Mouse (Mus musculus): ENCODE measurements around the gene Hesx1. TPM values are rescaled to one million over a fixed set of nuclear protein-coding genes. Genes with fewer than 3 reads are reported as not detected.
A peak's percentile ranks its signal among the peaks of the same experiment; 100 is the strongest.

Gene Hesx1
- polyA plus RNA-seq, 1 experiment: not detected

DNA sequence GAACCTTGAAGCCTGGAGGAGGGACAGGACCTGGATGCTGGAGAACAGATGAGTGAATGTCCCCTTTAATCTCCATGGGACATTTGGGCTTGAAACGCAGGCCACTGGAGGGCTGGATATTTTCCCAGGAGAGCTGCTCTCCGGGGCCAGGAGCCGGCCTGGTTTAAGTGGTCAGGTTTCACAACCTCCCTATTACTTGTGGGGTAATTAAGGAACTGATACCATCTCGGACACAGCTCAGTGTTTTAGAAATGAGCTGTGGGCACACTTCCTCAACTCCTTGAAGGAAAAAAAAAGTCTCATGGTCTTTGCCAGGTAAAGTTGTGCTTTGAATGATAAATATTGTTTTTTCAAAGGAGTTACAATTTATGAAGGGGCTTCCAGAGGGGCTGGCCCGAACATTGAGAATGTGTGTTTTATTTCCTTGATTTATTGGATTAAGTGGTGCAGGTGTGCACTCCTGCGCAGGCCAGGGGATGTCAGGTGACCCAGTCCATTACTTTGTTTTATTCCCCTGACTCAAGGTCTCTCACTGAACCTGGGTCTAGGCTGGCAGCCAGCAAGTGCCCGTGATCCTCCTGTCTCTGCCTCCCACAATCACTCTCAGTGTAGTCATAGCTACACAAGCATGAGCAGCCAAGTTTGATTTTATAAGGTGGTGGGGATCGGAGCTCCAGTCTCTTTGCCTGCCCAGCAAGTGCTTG is 48.2 kb downstream of the Hesx1 start:
- no peaks in the 10 kb centered on the region for H3K36me3 ChIP-seq (ENCODE audit: control insufficient read depth, insufficient read depth)
- no peak overlapping the region for H3K4me3 ChIP-seq (ENCODE audit: insufficient read depth, poor library complexity, severe bottlenecking)
- no peaks in the 10 kb centered on the region for H3K27me3 ChIP-seq (ENCODE audit: control insufficient read depth, insufficient read depth, insufficient read length)
- H3ac ChIP-seq (ENCODE audit: control insufficient read depth, insufficient read length, low read depth): no peak overlapping the region
- H3K79me3 ChIP-seq (ENCODE audit: low read depth): no peaks in the 10 kb centered on the region
- TF ChIP-seq MYOG (IDR thresholded peaks at IDR 0.05; ENCODE audit: control insufficient read depth, extremely low read depth, insufficient read length): no peak
- no peaks in the 10 kb centered on the region for H3K79me2 ChIP-seq (ENCODE audit: control insufficient read depth, insufficient read depth)

- TF ChIP-seq MYOG (IDR thresholded peaks at IDR 0.05; ENCODE audit: control insufficient read depth, extremely low read depth, insufficient read length) (no peak), CEBPB (IDR thresholded peaks at IDR 0.05; ENCODE audit: low read depth) (no peak), CTCF (IDR thresholded peaks at IDR 0.05; ENCODE audit: control insufficient read depth, insufficient read depth, insufficient read length) (no peak), MAX (IDR thresholded peaks at IDR 0.05) (no peak), USF1 (IDR thresholded peaks at IDR 0.05; ENCODE audit: low read depth) (no peak), MYOD1 (IDR thresholded peaks at IDR 0.05; ENCODE audit: control insufficient read depth, insufficient read length, low read depth) (no peak), FOSL1 (IDR thresholded peaks at IDR 0.05; ENCODE audit: insufficient read depth, low read length, poor library complexity, severe bottlenecking) (no peak)
- Histone ChIP-seq H3K79me3 (ENCODE audit: low read depth) (no peaks in the 10 kb centered on the region), H3K27me3 (ENCODE audit: control insufficient read depth, insufficient read depth, insufficient read length) (no peaks in the 10 kb centered on the region), H3ac (ENCODE audit: control insufficient read depth, insufficient read length, low read depth) (no peak overlapping the region), H3K4me3 (ENCODE audit: insufficient read depth, poor library complexity, severe bottlenecking) (no peak overlapping the region), H3K79me2 (ENCODE audit: control insufficient read depth, insufficient read depth) (no peaks in the 10 kb centered on the region), H3K36me3 (ENCODE audit: control insufficient read depth, insufficient read depth) (no peaks in the 10 kb centered on the region)
Observed at GRCm38 (mm10) chr14:27043416-27043815, 49.2 kb downstream of the Hesx1 start.

DNA sequence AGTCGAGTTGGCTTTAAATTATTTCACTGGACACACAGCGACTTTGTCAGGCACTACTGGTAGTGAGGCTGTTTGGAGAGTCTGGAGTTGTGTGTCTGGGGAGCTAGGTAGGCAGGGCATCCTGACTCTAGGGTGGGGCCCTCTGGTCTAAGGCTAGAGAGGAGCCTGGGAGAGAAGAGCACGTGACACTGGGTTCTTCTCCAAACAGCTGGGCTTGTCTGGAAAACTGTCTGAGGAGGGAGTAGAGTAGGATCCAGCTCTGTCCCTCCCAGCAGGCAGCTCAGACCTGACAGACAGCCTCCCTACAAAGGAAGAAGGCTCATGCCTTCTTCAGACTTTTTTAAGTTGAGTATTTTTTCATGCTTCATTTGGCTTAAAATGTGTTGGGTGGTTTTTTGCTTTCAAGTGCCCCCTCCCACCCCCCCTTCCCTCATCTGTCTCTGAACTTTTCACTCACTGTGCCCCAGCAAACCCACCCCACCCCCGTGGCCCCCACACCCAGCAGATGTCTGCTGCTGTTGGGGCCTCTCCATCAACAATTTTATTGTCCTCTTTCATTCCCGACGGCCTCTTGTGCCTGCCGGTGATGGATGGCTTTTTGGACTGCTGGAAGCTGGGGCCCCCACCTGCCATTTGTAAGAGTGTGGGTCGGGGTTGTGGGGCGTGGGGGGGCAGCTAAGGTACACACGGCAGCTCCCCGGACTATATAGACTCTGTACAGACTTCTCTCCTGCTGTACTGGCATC is 50.2 kb downstream of the Hesx1 start:
- H3K27me3 ChIP-seq (ENCODE audit: control insufficient read depth, insufficient read depth, insufficient read length): no peaks in the 10 kb centered on the region
- H3ac ChIP-seq (ENCODE audit: control insufficient read depth, insufficient read length, low read depth): no peak overlapping the region
- TF ChIP-seq USF1 (IDR thresholded peaks at IDR 0.05; ENCODE audit: low read depth) (peak; percentile 68), FOSL1 (IDR thresholded peaks at IDR 0.05; ENCODE audit: insufficient read depth, low read length, poor library complexity, severe bottlenecking) (no peak)
- H3K36me3 ChIP-seq (ENCODE audit: control insufficient read depth, insufficient read depth): no peaks in the 10 kb centered on the region
- no peaks in the 10 kb centered on the region for H3K79me3 ChIP-seq (ENCODE audit: low read depth)
- H3K79me2 ChIP-seq (ENCODE audit: control insufficient read depth, insufficient read depth): no peaks in the 10 kb centered on the region
- H3K4me3 ChIP-seq (ENCODE audit: insufficient read depth, poor library complexity, severe bottlenecking): no peak overlapping the region

GRCm38 (mm10) chr14:27044967-27045361 is 50.7 kb downstream of the Hesx1 start:
- H3K79me3 ChIP-seq (ENCODE audit: low read depth): no peaks in the 10 kb centered on the region
- no peak overlapping the region for H3ac ChIP-seq (ENCODE audit: control insufficient read depth, insufficient read length, low read depth)
- H3K79me2 ChIP-seq (ENCODE audit: control insufficient read depth, insufficient read depth): no peaks in the 10 kb centered on the region
- no peak overlapping the region for H3K4me3 ChIP-seq (ENCODE audit: insufficient read depth, poor library complexity, severe bottlenecking)
- H3K27me3 ChIP-seq (ENCODE audit: control insufficient read depth, insufficient read depth, insufficient read length): no peaks in the 10 kb centered on the region
- no peaks in the 10 kb centered on the region for H3K36me3 ChIP-seq (ENCODE audit: control insufficient read depth, insufficient read depth)
- TF ChIP-seq FOSL1 (IDR thresholded peaks at IDR 0.05; ENCODE audit: insufficient read depth, low read length, poor library complexity, severe bottlenecking) (no peak), CTCF (IDR thresholded peaks at IDR 0.05; ENCODE audit: control insufficient read depth, insufficient read depth, insufficient read length) (no peak), MYOD1 (IDR thresholded peaks at IDR 0.05; ENCODE audit: control insufficient read depth, insufficient read length, low read depth) (no peak), CEBPB (IDR thresholded peaks at IDR 0.05; ENCODE audit: low read depth) (no peak), USF1 (IDR thresholded peaks at IDR 0.05; ENCODE audit: low read depth) (no peak), MAX (IDR thresholded peaks at IDR 0.05) (no peak), MYOG (IDR thresholded peaks at IDR 0.05; ENCODE audit: control insufficient read depth, extremely low read depth, insufficient read length) (no peak)

DNA sequence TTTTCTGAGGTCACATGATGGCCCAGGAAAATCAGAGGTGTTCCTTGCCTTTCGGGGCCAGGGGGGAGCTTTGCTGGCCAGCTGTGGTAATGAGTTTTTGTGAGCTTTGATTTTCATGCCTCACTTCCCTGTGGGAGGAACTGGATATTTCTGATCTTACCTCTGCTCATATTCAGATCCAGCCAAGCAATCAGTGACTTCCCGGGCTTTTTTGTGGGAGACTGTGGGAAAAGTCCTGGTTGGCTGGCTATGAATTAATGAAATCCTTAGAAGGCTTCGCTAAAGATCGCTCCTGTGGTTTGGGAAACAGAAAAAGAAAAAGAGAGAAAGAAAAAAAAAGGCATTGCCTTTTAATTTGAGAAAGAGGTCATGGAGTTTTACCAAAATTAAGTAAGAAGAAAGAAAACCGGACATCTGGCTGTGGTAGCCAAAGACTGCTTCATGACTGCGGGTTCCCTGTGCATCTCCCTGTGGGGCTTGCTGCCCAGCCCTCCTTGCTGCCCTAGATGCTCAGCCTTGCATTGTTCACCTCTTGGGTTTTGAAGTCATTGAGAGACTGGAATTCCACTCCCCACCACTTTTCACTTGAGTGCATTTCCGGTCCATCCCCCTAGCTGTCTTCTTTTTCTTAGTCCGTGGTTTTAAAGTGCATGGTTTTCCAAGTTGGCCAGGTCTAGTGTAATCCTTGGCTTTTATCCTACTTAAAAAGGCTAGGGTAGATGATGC is 54.2 kb downstream of the Hesx1 start:
- H3K79me2 ChIP-seq (ENCODE audit: control insufficient read depth, insufficient read depth): no peaks in the 10 kb centered on the region
- no peaks in the 10 kb centered on the region for H3K79me3 ChIP-seq (ENCODE audit: low read depth)
- no peak overlapping the region for H3ac ChIP-seq (ENCODE audit: control insufficient read depth, insufficient read length, low read depth)
- TF ChIP-seq CEBPB (IDR thresholded peaks at IDR 0.05; ENCODE audit: low read depth) (no peak), USF1 (IDR thresholded peaks at IDR 0.05; ENCODE audit: low read depth) (no peak), MYOG (IDR thresholded peaks at IDR 0.05; ENCODE audit: control insufficient read depth, extremely low read depth, insufficient read length) (no peak), MAX (IDR thresholded peaks at IDR 0.05) (no peak), MYOD1 (IDR thresholded peaks at IDR 0.05; ENCODE audit: control insufficient read depth, insufficient read length, low read depth) (no peak), CTCF (IDR thresholded peaks at IDR 0.05; ENCODE audit: control insufficient read depth, insufficient read depth, insufficient read length) (no peak), FOSL1 (IDR thresholded peaks at IDR 0.05; ENCODE audit: insufficient read depth, low read length, poor library complexity, severe bottlenecking) (no peak)
- no peak overlapping the region for H3K4me3 ChIP-seq (ENCODE audit: insufficient read depth, poor library complexity, severe bottlenecking)
- H3K27me3 ChIP-seq (ENCODE audit: control insufficient read depth, insufficient read depth, insufficient read length): no peaks in the 10 kb centered on the region
- no peaks in the 10 kb centered on the region for H3K36me3 ChIP-seq (ENCODE audit: control insufficient read depth, insufficient read depth)
